Mouse (Mus musculus) bone marrow, adult 2 months (tissue): ENCODE results near the gene Tcf23.

Experiments
- CTCF ChIP-seq: fragments of 200-500 bp; IDR thresholded peaks from 2 replicates; pipeline ENCODE4 v1.5.1; 2011; ENCODE audit warnings: low read length, control low read depth; ENCODE audit not compliant: control insufficient read depth, insufficient read depth
- POLR2A ChIP-seq: fragments of 200-500 bp; IDR thresholded peaks from 2 replicates; pipeline ENCODE4 v1.6.1; 2011; ENCODE audit warnings: low read depth, mild to moderate bottlenecking, control low read depth, low read length, borderline replicate concordance; ENCODE audit not compliant: control insufficient read depth

DNA sequence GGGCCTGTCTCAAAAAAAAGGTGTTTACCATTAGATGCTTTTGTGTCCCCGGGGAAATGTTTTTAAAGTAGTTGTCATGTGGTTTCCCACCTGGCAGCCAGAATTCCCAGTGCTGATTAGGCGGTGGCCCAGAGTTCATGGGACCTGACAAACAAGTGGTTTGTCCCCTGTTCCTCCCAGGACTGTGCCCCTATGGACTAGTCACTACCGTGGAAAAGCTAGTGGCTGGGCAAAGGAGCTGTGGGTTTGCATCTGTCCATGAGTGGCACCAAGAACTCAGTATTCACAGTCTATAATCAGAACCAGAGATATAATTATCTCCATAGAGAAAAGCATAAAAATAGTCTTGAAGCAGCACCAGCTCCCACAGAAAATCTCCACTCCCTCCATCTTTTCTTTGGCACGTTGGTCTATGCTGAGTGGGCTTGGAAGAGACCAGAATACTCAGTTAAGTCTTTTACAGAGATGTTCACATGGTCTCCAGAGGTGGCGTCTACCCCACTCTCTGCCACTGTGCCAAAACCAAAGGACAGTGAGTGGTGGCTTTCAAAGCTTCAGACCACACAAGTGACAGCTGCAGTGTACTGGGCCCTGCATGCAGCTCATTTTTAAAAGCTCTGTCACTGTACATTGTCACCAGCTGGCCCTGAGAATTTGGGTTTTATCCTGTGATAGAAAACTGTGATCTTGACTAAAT is 24.7 kb downstream of the Tcf23 start:
- TF ChIP-seq CTCF = no peak
- no peak for TF ChIP-seq POLR2A
